Mouse (Mus musculus) forebrain, postnatal 0 days (tissue): ENCODE measurements around the gene Pgd. TPM values are rescaled to one million over a fixed set of nuclear protein-coding genes. Genes with fewer than 3 reads are reported as not detected.

Experiments used
- ATAC-seq: fragments of 200-750 bp; cut with Nextera tagmentation; 2 replicates; pipeline ENCODE4 v1.8.0; 2017; ENCODE audit warnings: mild to moderate bottlenecking, moderate library complexity
- DNase-seq: peaks from one replicate; pipeline ENCODE4 v3.0.0-alpha.2; 2015
- H3K27ac ChIP-seq: fragments of 300-500 bp; sonication (generic); 2 replicates; pipeline ENCODE4 v1.5.1; 2014; ENCODE audit warnings: low read depth, mild to moderate bottlenecking, antibody characterized with exemption, low read length, moderate library complexity, mixed read lengths
- H3K27me3 ChIP-seq: fragments of 300-500 bp; sonication (generic); 2 replicates; pipeline ENCODE4 v1.6.1; 2014; ENCODE audit warnings: mild to moderate bottlenecking, low read length, mixed read lengths; ENCODE audit not compliant: insufficient read depth
- H3K36me3 ChIP-seq: fragments of 300-500 bp; sonication (generic); 2 replicates; pipeline ENCODE4 v1.6.1; 2014; ENCODE audit warnings: mild to moderate bottlenecking, moderate library complexity; ENCODE audit not compliant: insufficient read depth
- H3K4me1 ChIP-seq: fragments of 300-500 bp; sonication (generic); 2 replicates; pipeline ENCODE4 v1.6.1; 2014; ENCODE audit warnings: antibody characterized with exemption; ENCODE audit not compliant: insufficient read depth
- H3K4me2 ChIP-seq: fragments of 300-500 bp; sonication (generic); 2 replicates; pipeline ENCODE4 v1.6.1; 2014; ENCODE audit warnings: low read depth, mild to moderate bottlenecking, moderate library complexity
- H3K4me3 ChIP-seq: fragments of 300-500 bp; sonication (generic); 2 replicates; pipeline ENCODE4 v1.5.1; 2014; ENCODE audit warnings: low read depth, low read length, mixed read lengths
- H3K9ac ChIP-seq: fragments of 300-500 bp; sonication (generic); 2 replicates; pipeline ENCODE4 v1.6.1; 2014; ENCODE audit warnings: mild to moderate bottlenecking
- H3K9me3 ChIP-seq: fragments of 300-500 bp; sonication (generic); 2 replicates; pipeline ENCODE4 v1.6.1; 2016; ENCODE audit warnings: low read length
- CTCF ChIP-seq: sonication (generic); IDR thresholded peaks from 2 replicates; pipeline ENCODE4 v1.5.1; 2016; ENCODE audit warnings: antibody characterized with exemption, control low read depth, low read depth
- WGBS: fragments of 180-500 bp; shearing (Covaris S2); extraction: QIAGEN DNeasy Blood & Tissue Kit; methylation state at CpG from one replicate; pipeline ENCODE4 v1.1.7; 2014; 5-methylcytosine and 5-hydroxymethylcytosine counted together
- polyA plus RNA-seq: library from polyadenylated mRNA; unstranded; fragments of >200 nt; fragmentation: Nextera tagmentation; extraction: Ambion mirVana; gene quantifications from 2 replicates; pipeline ENCODE4 v1.2.1, GENCODE M21; 2015
- total RNA-seq: library from RNA; depleted of rRNA; stranded (reverse); fragments of >200 nt; gene quantifications from 2 replicates; pipeline ENCODE4 v1.2.3, GENCODE M21; 2014

Gene Pgd
- total and polyA plus RNA-seq, 2 experiments from 2014 or later, result 24.8 to 86.0 TPM

GRCm38 (mm10) chr4:149201110-149201509, 34.5 kb upstream of the Pgd start:
- WGBS, result 96% methylated on average over 4 of the region's 4 CpGs
- peaks cover 88% of the 10 kb centered on the region for H3K36me3 ChIP-seq
- no peak for DNase-seq
- H3K9ac ChIP-seq, result no peak overlapping the region
- no peaks in the 10 kb centered on the region for H3K4me1 ChIP-seq
- no peaks in the 10 kb centered on the region for H3K9me3 ChIP-seq
- no peaks in the 10 kb centered on the region for H3K27me3 ChIP-seq
- H3K4me3 ChIP-seq, result no peak overlapping the region
- ATAC-seq, result no peak
- H3K4me2 ChIP-seq, result no peak overlapping the region
- TF ChIP-seq CTCF, result no peak
- H3K27ac ChIP-seq, result no peak overlapping the region

- no peak for ATAC-seq
- H3K27ac ChIP-seq, result no peak overlapping the region
- no peak for DNase-seq
- 69% methylated on average over 1 of the region's 1 CpGs for WGBS
- no peak for TF ChIP-seq CTCF
- H3K27me3 ChIP-seq, result no peaks in the 10 kb centered on the region
- H3K9me3 ChIP-seq, result no peaks in the 10 kb centered on the region
- peaks cover 74% of the 10 kb centered on the region for H3K36me3 ChIP-seq
- H3K4me2 ChIP-seq, result no peak overlapping the region
- H3K4me1 ChIP-seq, result no peaks in the 10 kb centered on the region
- no peak overlapping the region for H3K9ac ChIP-seq
- H3K4me3 ChIP-seq, result no peak overlapping the region
Observed at GRCm38 (mm10) chr4:149197180-149197579, 30.6 kb upstream of the Pgd start.

GRCm38 (mm10) chr4:149191103-149191502, 24.5 kb upstream of the Pgd start:
- H3K36me3 ChIP-seq, result peaks cover 73% of the 10 kb centered on the region
- TF ChIP-seq CTCF, result no peak
- DNase-seq, result no peak
- H3K4me1 ChIP-seq, result no peaks in the 10 kb centered on the region
- H3K9me3 ChIP-seq, result no peaks in the 10 kb centered on the region
- no peak overlapping the region for H3K4me2 ChIP-seq
- H3K27me3 ChIP-seq, result no peaks in the 10 kb centered on the region
- 95% methylated on average over 7 of the region's 7 CpGs for WGBS
- H3K27ac ChIP-seq, result no peak overlapping the region
- ATAC-seq, result no peak
- no peak overlapping the region for H3K4me3 ChIP-seq
- H3K9ac ChIP-seq, result no peak overlapping the region

GRCm38 (mm10) chr4:149188563-149188962, 22.0 kb upstream of the Pgd start:
- H3K27ac ChIP-seq, result no peak overlapping the region
- 99% methylated on average over 2 of the region's 2 CpGs for WGBS
- H3K9me3 ChIP-seq, result no peaks in the 10 kb centered on the region
- TF ChIP-seq CTCF, result no peak
- no peak overlapping the region for H3K4me2 ChIP-seq
- no peak overlapping the region for H3K9ac ChIP-seq
- DNase-seq (no peak), ATAC-seq (no peak)
- peaks cover 83% of the 10 kb centered on the region for H3K36me3 ChIP-seq
- H3K4me1 ChIP-seq, result no peaks in the 10 kb centered on the region
- no peaks in the 10 kb centered on the region for H3K27me3 ChIP-seq
- no peak overlapping the region for H3K4me3 ChIP-seq

- Histone ChIP-seq H3K27me3 (no peaks in the 10 kb centered on the region), H3K36me3 (peaks cover 91% of the 10 kb centered on the region), H3K4me2 (no peak overlapping the region), H3K27ac (no peak overlapping the region), H3K4me3 (no peak overlapping the region), H3K4me1 (no peaks in the 10 kb centered on the region), H3K9me3 (no peaks in the 10 kb centered on the region), H3K9ac (no peak overlapping the region)
- DNase-seq, result peak; percentile 37
- TF ChIP-seq CTCF, result peak; percentile 57
- WGBS, result 48% methylated on average over 4 of the region's 4 CpGs
- ATAC-seq, result no peak
Observed at GRCm38 (mm10) chr4:149182755-149183154, 16.2 kb upstream of the Pgd start.

GRCm38 (mm10) chr4:149182192-149182591, 15.6 kb upstream of the Pgd start:
- no peak for TF ChIP-seq CTCF
- Histone ChIP-seq H3K27ac (no peak overlapping the region), H3K4me3 (no peak overlapping the region), H3K9me3 (no peaks in the 10 kb centered on the region), H3K27me3 (no peaks in the 10 kb centered on the region), H3K4me2 (no peak overlapping the region), H3K36me3 (peaks cover 89% of the 10 kb centered on the region), H3K4me1 (no peaks in the 10 kb centered on the region), H3K9ac (no peak overlapping the region)
- ATAC-seq, result no peak
- DNase-seq, result no peak
- 92% methylated on average over 7 of the region's 7 CpGs for WGBS

GRCm38 (mm10) chr4:149179573-149179972, 13.0 kb upstream of the Pgd start:
- no peak overlapping the region for H3K4me3 ChIP-seq
- H3K27me3 ChIP-seq, result no peaks in the 10 kb centered on the region
- no peak overlapping the region for H3K4me2 ChIP-seq
- no peaks in the 10 kb centered on the region for H3K4me1 ChIP-seq
- 64% methylated on average over 4 of the region's 4 CpGs for WGBS
- peaks cover 73% of the 10 kb centered on the region for H3K36me3 ChIP-seq
- TF ChIP-seq CTCF, result no peak
- no peaks in the 10 kb centered on the region for H3K9me3 ChIP-seq
- no peak overlapping the region for H3K27ac ChIP-seq
- ATAC-seq (no peak), DNase-seq (no peak)
- H3K9ac ChIP-seq, result no peak overlapping the region

- H3K4me3 ChIP-seq, result no peak overlapping the region
- H3K9me3 ChIP-seq, result no peaks in the 10 kb centered on the region
- H3K36me3 ChIP-seq, result peaks cover 69% of the 10 kb centered on the region
- ATAC-seq, result no peak
- no peak overlapping the region for H3K4me2 ChIP-seq
- H3K27ac ChIP-seq, result no peak overlapping the region
- H3K27me3 ChIP-seq, result no peaks in the 10 kb centered on the region
- TF ChIP-seq CTCF, result no peak
- no peaks in the 10 kb centered on the region for H3K4me1 ChIP-seq
- 81% methylated on average over 7 of the region's 7 CpGs for WGBS
- no peak overlapping the region for H3K9ac ChIP-seq
- no peak for DNase-seq
Observed at GRCm38 (mm10) chr4:149179160-149179559, 12.6 kb upstream of the Pgd start.
